Mouse (Mus musculus) megakaryocyte-erythroid progenitor cell, adult 5-6 weeks (primary cell): ENCODE data around the gene Sgcd. TPM values are rescaled to one million over a fixed set of nuclear protein-coding genes. Genes with fewer than 3 reads are reported as not detected.
"Not testable (repeated sequence)": the region's sequence is repeated elsewhere in the genome, so short reads cannot be mapped to it uniquely, and the experiment has no call there.

Experiments
- ATAC-seq: replicated peaks from 2 replicates; pipeline ENCODE4 v1.8.0; 2016; ENCODE audit warnings: mild to moderate bottlenecking, inconsistent platforms; ENCODE audit not compliant: severe bottlenecking, poor library complexity, low FRiP score, low TSS enrichment
- total RNA-seq, 2 experiments: library from RNA; stranded (forward) in 1 of 2; stranded (reverse) in 1 of 2; fragments of 200-1000, 215-1000 nt in 1 of 2; fragments of >200 nt in 1 of 2; fragmentation: Nextera tagmentation in 1 of 2; gene quantifications; 2 replicates each; pipeline ENCODE4 v1.2.3; 2014 to 2017

The Sgcd gene
- total RNA-seq, 2 experiments from 2014 or later = not detected

DNA sequence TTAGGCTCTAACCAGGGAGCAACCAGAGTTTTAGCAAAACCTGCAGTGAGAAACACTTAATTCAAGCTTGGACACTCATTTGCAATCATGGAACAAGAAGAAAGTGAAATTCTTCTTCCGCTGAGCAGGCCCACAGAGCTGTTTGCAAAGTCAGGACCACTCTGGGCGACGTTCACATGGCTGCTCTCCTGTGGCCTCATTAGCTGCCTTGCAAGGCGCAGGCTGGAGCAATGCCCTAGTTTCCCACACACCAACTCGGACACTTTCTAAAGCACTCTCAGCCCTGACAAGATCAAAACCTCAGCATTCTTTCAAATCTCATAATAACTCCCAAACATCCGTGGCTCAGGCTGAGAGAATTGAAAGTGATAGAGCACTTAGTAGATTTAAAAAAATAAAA is 480.7 kb downstream of the Sgcd start:
- no peak for ATAC-seq

DNA sequence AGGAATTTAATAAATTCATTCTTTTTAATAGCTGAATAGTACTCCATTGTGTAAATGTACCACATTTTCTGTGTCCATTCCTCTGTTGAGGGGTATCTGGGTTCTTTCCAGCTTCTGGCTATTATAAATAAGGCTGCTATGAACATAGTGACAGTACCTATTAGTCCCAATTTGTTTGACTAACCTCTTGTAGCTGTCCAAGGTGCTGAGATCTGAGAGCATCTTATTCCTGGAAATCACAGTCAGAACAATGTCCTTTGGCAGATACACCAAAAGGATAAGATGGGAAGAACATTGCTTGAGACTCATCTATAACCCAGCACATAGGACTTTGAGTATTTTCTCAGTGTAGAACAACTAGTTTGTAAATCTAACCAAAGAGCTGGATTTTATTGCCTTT is 485.5 kb downstream of the Sgcd start:
- not testable (repeated sequence) for ATAC-seq

DNA sequence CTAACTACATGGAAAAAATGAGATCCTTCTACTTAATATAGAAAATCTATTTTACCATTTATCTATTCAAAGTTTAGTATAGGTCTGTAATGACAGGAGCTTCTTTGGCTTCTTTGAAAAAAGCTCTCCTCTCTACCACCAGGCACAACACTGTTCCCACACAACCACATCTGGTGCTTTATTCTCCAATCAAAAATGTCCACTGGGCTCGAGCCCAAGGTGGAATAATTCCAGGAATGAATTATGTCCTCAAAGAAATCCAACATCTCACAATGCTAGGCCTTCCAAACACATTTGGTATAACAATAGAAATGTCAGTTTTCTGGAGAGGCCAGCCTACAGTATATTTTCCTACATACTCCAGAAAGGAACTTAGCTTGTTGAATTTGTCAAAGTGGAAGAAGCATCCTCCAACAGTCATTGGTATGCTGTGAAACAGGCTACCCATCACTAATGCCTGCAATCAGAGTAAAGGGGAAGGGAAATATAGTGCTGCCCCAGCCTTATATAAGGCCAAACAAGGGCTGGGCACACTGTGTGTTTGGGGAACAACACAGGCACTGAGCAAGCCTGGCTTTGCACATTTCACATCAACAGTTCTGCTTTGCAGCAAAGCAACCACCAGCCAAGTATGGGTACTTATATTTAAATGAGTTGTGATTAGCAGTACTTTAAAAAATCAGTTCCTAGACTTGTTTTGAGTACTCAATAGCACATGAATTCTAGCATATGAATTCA is 515.1 kb downstream of the Sgcd start:
- ATAC-seq = no peak

DNA sequence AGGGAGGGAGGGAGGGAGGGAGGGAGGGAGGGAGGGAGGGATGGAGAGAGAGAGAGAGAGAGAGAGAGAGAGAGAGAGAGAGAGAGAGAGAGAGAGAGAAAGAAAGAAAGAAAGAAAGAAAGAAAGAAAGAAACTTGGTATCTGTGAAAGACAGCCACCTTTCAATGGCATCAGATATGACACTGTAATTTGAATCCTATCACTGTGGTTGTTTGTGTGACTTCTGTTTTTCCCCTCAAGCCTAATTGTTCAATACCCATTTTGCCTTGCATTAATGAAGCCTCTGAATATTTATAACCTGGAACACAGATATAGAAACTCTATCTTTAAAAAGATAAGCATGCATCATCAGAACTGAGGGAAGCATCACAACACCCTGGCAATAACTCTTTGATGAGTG is 528.1 kb downstream of the Sgcd start:
- ATAC-seq = not testable (repeated sequence)

DNA sequence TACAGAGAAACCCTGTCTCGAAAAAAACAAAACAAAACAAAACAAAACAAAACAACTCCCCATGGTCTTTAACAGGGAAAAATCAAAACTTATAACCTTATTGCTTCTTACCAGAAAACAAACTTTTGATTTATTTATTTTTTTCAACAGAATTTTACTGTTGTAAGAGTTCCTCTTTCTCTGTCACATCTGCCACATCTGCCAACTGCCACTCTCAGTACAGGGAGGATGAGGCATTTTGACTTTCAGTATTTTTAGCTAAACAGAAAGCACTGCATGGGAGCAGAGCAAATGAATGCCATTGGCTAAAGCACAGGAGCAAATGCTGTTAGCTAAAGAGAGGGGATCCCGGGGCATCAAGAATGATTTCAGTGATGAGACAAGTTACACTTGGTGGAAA is 528.6 kb downstream of the Sgcd start:
- ATAC-seq = no peak

DNA sequence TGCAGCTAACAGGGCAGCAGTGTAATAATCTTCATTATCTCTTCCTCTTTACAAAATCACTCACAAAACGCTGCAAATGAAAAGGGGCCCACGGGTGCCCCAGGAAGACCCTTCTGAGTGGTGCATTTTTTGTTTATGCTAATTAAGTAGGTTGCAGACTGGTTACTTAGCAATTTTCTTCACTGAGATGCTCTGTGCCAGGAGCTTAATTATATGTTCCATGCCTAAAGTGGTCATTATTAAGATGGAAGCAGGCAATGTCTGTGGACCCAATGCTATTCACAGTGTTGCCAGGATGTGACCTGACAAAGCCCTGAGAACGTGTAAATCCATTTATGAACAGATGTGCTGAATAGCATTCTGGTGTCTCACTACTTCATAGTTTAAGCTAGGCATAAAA is 529.6 kb downstream of the Sgcd start:
- ATAC-seq = no peak

DNA sequence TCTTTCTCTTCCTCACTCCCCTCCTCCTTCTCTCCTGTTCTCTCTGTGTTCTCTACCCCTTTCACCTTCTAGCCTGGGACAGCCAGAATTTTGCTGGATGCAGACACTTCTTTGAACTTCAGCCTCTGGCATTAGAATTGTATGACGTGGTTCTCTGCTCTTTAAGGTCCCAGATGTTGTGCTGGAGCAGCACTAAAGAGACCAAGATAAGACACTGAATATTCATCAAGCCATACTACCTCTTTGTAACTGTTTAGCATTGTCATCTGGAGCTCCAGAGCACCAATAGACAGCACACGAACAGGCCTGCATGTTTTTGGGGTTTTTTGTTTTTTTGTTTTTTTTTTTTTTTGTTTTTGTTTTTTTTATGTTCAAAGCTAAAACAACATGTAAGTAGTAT is 541.0 kb downstream of the Sgcd start:
- ATAC-seq = no peak

DNA sequence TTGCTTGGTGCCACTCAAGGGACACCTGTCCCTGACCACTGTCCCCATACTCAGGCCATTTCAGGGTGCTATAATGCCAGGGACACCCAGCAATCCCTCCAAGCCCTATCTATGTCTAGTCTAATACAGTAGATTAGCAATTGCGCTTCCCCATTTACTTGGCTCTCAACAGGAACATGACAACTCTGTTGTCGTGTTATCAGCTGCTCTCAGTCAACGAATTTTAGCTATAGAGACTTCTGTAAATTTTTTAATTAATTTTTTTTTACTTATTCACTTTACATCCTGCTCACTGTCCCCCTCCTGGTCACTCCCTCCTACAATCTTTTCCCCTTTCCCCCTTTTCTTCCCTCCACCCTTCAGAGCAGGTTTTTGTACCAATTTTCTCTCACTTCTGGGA is 542.4 kb downstream of the Sgcd start:
- no peak for ATAC-seq

DNA sequence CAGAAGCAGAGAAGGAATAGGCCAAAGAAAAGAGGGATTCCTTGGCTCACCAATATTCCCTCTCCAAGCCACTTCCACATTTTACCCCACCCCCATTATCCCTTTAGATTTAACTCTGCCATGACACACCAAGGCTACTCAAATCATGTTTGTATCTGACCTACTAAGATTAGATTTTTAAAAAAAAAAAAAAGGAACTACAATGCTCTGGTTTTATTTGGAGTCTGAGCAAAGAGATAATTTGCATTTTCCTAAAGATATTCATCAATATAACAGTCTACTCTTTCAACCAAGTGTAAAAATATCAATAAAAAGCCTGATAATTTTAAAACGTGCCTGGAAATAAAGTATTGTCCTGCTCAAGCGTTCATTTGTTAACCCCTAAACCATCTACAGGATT is 543.1 kb downstream of the Sgcd start:
- no peak for ATAC-seq

DNA sequence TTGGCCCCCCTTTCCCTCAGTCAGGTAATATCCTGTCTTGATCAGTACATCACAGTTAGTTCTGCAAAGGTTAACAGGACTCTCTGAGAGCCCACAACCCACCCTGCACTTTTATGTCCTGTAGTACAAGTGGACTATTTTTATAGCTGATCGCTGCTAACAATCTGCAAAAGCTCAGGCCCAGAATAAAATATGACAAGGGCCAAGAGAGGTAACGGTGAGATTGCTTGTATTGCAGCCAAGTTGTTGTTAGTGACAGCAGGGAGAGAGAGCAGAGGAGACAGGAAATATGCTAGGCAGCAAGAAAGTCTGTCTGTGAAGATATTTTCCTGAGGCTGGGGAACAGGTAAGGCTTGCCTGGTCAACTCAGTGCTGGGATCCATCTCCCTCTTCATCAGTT is 546.5 kb downstream of the Sgcd start:
- no peak for ATAC-seq

DNA sequence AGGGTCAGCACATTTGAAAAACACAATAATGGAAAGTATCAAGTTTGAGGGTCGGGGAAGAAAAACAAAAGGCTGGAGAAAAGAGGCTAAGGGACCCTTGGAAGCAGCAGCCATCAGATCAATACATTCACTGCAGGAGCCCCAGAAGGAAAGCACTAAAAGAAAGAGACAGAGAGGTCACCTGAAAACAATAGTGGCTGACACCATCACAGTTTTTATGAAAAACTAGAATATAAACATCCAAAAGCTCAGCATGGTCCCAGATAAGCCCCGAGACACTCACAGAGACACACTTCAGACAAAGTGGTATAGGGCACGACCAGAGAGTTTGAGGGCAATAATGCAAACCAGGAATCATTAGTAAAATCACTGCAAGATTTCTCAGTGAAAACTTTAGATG is 589.2 kb downstream of the Sgcd start:
- ATAC-seq = no peak

DNA sequence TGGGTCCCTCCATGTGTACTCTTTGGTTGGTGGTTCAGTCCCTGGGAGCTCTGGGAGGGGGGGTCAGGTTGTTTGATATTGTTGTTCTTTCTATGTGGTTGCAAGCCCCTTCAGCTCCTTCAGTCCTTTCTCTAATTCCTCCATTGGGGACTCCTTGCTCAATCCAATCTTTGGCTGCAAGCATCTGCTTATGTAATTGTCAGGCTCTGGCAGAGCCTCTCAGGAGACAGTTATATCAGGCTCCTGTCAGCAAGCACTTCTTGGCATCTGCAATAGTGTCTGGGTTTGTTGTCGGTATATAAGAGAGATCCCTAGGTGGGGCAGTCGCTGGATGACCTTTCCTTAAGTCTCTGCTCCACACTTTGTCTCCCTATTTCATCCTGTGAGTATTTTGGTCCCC is 598.0 kb downstream of the Sgcd start:
- not testable (repeated sequence) for ATAC-seq

DNA sequence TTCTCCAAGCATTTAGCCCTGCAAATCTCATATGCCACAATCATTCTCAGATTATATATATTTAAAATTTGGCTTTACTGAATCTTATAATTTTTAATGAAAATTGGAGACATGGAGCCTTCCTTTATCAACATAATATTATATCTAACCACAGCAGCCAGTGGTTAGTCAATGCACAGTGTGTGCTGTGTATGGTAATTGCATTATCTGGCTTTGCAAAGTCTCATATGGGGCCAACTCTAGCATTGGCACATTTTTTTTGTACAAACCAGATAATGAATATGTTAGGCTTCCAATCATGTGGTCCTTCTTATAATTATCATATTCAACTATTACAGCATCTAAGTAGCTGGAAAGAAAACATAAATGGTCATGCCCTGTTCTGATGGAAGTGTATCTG is 599.4 kb downstream of the Sgcd start:
- no peak for ATAC-seq

DNA sequence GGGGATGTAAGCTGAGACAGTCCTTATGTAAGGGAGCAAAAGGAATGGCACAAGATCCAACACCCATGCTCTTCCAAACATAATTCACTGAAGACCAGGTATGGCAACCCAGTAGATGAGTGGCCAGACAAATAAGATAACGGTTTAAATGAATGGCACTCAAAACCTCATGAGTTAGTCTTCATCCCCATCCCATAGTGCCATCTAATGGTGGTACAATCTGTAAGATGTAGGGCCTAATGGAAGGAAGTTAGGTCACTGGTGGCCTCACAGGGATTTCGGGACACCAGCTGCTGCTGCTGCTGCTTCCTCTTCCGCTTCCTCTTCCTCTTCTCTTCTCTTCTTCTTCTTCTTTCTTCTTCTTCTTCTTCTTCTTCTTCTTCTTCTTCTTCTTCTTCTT is 601.0 kb downstream of the Sgcd start:
- no peak for ATAC-seq

DNA sequence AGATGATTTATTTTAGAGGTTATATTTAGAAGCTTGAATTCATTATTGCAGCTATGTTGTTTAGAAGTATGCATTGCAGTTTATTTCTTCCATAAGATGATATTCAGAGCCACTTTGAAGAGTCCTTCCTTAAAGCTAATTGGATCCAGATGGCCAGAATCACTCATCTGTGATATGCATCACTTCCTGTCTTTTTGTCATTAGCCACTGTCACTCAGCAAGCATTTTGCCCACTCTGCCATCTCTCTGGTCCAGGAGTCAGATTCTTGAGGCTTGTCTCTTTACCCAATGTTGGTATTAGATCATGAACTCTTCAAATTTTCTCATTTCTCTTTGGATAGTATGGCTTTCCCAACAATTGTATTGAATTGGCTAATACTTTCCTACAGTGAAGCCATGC is 602.6 kb downstream of the Sgcd start:
- no peak for ATAC-seq

DNA sequence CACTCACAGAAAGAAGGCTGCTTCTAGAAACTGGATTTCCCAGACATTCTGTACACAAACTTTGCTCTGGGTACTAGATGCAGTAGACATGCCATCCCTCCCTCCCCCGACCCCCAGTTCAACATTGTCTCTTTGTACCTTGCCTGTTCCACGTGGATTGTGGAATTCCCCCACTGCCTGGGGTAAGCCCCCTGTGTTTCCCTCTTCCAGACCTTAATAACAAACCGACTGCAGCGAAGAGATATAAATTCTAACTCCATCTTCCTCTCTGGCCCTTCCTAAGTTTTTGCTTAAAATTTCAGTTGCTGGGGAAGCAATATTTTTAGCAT is 609.2 kb downstream of the Sgcd start:
- no peak for ATAC-seq

DNA sequence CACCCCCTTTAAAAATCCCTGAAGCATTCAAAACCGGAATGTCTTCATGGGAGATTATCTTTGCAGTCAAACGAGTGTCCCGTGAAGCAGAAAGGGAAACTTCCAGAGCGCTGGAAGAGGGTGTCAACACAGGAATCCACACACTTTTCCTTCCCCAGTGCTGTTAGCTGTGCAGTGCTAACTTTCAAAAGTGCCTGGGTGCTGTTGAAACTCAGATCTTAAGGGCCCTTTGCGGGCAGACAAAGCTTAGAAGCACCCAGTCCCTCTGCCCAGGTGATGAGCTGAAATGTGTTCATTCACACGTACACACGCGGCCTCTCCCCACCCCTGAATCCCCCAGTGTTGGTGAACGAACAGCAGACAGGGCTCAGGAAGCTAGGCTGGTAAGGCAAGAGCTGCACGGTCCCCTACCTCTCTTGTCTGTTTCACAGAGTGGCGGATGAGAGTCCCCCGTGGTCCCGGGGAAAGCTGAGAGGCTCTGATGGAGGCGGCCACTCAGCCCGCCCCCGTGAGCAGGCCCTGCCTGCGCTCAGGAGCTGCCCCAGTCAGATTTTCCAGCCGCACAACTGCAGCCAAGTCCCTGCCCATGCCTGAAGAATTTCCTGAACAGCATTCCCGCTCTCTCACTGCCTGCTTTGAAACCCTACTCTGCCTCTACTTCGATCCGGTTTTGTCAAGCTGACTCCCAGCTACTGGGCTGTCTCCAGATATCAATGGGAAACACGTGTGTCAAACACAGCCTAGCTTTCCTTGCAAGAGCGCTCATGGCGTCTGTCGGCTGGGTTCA is 609.7 kb downstream of the Sgcd start:
- ATAC-seq = no peak

DNA sequence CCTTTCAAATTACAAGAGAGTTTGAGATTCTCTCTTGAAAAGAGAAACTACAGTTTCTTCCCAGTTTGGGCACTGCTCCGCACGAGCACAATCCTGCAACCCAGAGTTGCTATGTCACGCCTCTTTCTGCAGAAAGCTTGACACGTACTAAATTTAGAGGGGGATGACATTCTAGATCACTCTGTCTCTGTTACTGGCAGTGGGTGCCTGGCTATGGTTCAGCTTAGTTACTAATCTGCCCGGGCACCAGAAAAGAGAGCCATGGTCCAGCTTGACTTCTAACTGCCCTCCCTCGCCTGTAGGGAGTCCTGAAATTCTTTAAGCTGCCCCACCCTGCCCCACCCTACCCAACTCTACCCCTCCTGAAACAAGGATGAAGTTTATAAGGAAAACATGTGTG is 611.3 kb downstream of the Sgcd start:
- ATAC-seq = no peak

DNA sequence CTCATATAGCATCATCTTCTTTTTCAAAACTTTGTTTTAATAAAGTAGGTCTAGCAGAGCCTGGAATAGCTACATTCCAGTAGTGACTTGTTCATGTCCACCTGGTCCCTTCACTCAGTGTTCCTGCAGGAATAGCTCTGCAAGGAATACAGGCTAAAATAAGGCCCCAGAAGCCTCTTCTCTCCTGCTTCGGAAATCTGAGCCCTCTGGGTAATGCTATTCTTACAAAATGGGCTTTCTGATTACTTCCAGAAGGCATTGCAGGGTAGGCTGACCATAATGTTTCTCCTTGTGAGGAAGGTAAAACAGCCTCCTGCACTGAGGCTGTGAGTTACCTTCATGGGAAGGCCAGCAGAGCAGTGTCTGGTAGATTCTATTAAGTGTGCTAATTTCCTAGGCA is 611.9 kb downstream of the Sgcd start:
- no peak for ATAC-seq

DNA sequence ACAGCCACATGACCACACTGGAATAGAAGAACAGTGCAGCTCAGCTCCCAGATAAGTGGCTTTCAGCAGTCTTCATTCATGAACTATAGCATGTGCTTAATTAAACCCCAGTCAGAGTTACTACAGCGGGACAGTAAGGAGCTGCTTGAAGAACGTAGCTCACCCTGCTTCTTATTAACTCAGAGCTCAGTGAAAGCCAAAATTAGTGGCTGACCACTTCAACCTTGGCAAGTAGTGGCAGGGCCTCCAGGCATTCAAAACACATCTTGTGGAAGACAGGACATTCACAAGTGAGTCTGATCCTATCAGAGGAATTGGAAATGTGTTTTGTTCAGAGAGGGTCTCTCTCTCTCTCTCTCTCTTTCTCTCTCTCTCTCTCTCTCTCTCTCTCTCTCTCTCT is 617.2 kb downstream of the Sgcd start:
- no peak for ATAC-seq

DNA sequence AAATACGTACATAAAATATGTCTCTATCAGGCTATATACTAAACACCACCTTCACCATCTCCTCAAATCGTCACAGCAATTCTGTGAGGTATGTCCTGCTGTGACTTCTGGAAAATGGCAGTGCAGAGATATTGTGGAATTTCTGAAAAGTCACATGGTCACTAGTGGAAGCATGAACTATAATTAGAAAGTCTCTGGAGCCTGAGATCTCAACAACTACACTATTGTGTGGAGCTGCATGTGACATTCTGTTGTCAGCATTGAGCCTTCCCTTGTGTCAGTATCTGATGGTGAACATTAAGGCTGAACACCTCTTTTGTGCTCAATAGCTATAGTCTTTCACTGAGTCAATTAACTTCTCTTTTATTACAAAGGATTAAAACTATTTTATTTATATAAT is 637.2 kb downstream of the Sgcd start:
- ATAC-seq = no peak
